Mouse (Mus musculus): ENCODE data around the gene Gm21731. TPM values are rescaled to one million over a fixed set of nuclear protein-coding genes. Genes with fewer than 3 reads are reported as not detected.
"Not testable (repeated sequence)": the region's sequence is repeated elsewhere in the genome, so short reads cannot be mapped to it uniquely, and the experiment has no call there.

Gene Gm21731
- polyA plus RNA-seq (2012; rRNA removed): not detected in 2 replicates

- not testable (repeated sequence) for DNase-seq (ENCODE audit: low read depth, low spot score)
These were observed at the start of gene Gm21731 for GRCm38 (mm10) chr13:120238811-120239210. Gm21731 (plus strand) TSS chr13:120239111.

GRCm38 (mm10) chr13:120196189-120196821, 42.6 kb upstream of the Gm21731 start:
- WGBS: 64% methylated on average over 7 of the region's 8 CpGs

GRCm38 (mm10) chr13:120215847-120216246, 23.1 kb upstream of the Gm21731 start, which contains the start of gene Gm21762:
Gm21762 (minus strand) TSS chr13:120215947.
- DNase-seq (ENCODE audit: low read depth, low spot score): not testable (repeated sequence)
- WGBS: no CpG with 5 or more reads among the region's 2 CpGs

More at GRCm38 (mm10) chr13:120196189-120196821, 42.6 kb upstream of the Gm21731 start:
- not testable (repeated sequence) for DNase-seq (ENCODE audit: low read depth, low spot score)

GRCm38 (mm10) chr13:120220922-120221321, 18.0 kb upstream of the Gm21731 start:
- not testable (repeated sequence) for DNase-seq (ENCODE audit: low read depth, low spot score)
- WGBS: 83% methylated on average over 5 of the region's 5 CpGs

GRCm38 (mm10) chr13:120223012-120223659, 15.8 kb upstream of the Gm21731 start:
- DNase-seq (ENCODE audit: low read depth, low spot score): not testable (repeated sequence)
- WGBS: 94% methylated on average over 16 of the region's 25 CpGs

- 95% methylated on average over 17 of the region's 17 CpGs for WGBS
- not testable (repeated sequence) for DNase-seq (ENCODE audit: low read depth, low spot score)
These were observed 7.1 kb upstream of the Gm21731 start for GRCm38 (mm10) chr13:120231798-120232197.

- not testable (repeated sequence) for DNase-seq (ENCODE audit: low read depth, low spot score)
- WGBS: 73% methylated on average over 13 of the region's 25 CpGs
These were observed 6.4 kb upstream of the Gm21731 start for GRCm38 (mm10) chr13:120232447-120233049.

GRCm38 (mm10) chr13:120251208-120251924, 12.5 kb downstream of the Gm21731 start:
- DNase-seq (ENCODE audit: low read depth, low spot score): not testable (repeated sequence)
- 67% methylated on average over 2 of the region's 3 CpGs for WGBS

- whole genome bisulfite sequencing: 80% methylated on average over 3 of the region's 3 CpGs
- DNase-seq (ENCODE audit: low read depth, low spot score): not testable (repeated sequence)
These were observed 20.1 kb downstream of the Gm21731 start for GRCm38 (mm10) chr13:120258817-120259658.

GRCm38 (mm10) chr13:120259718-120260117, 20.8 kb downstream of the Gm21731 start:
- WGBS: 50% methylated on average over 3 of the region's 3 CpGs
- not testable (repeated sequence) for DNase-seq (ENCODE audit: low read depth, low spot score)

- DNase-seq (ENCODE audit: low read depth, low spot score): not testable (repeated sequence)
- WGBS: 85% methylated on average over 2 of the region's 2 CpGs
These were observed 24.0 kb downstream of the Gm21731 start, which contains the start of gene AF067061 for GRCm38 (mm10) chr13:120262870-120263269. AF067061 (plus strand) TSS chr13:120263114.

- not testable (repeated sequence) for DNase-seq (ENCODE audit: low read depth, low spot score)
- 24% methylated on average over 2 of the region's 2 CpGs for WGBS
These were observed 38.9 kb downstream of the Gm21731 start for GRCm38 (mm10) chr13:120277837-120278236.

- WGBS: 88% methylated on average over 9 of the region's 9 CpGs
- DNase-seq (ENCODE audit: low read depth, low spot score): no peak
These were observed 39.9 kb downstream of the Gm21731 start for GRCm38 (mm10) chr13:120278784-120279183.

Other genes with a start within 250 kb of the Gm21731 start
- not detected in 2 replicates for gene Gm36079, start 212.1 kb upstream of the Gm21731 start, polyA plus RNA-seq (2012; rRNA removed)
- gene Gm21188, start 186.9 kb upstream of the Gm21731 start, polyA plus RNA-seq (2012; rRNA removed): 0.21 and 0.27 TPM in 2 replicates
- not detected in 2 replicates for gene Gm20767, start 98.9 kb upstream of the Gm21731 start, polyA plus RNA-seq (2012; rRNA removed)
- not detected in 2 replicates for gene Gm21818, start 66.7 kb upstream of the Gm21731 start, polyA plus RNA-seq (2012; rRNA removed)
- 0.93 TPM in 1 of 2 replicates, not detected in the other for gene Gm21762, start 23.2 kb upstream of the Gm21731 start, polyA plus RNA-seq (2012; rRNA removed)
- gene AF067061, start 24.0 kb downstream of the Gm21731 start, polyA plus RNA-seq (2012; rRNA removed): not detected in 2 replicates
- 0.26 and 0.64 TPM in 2 replicates for gene BC147527, start 61.3 kb downstream of the Gm21731 start, polyA plus RNA-seq (2012; rRNA removed)
- gene Tcstv3, start 77.8 kb downstream of the Gm21731 start, polyA plus RNA-seq (2012; rRNA removed): not detected in 2 replicates